In the genomic region with DNA sequence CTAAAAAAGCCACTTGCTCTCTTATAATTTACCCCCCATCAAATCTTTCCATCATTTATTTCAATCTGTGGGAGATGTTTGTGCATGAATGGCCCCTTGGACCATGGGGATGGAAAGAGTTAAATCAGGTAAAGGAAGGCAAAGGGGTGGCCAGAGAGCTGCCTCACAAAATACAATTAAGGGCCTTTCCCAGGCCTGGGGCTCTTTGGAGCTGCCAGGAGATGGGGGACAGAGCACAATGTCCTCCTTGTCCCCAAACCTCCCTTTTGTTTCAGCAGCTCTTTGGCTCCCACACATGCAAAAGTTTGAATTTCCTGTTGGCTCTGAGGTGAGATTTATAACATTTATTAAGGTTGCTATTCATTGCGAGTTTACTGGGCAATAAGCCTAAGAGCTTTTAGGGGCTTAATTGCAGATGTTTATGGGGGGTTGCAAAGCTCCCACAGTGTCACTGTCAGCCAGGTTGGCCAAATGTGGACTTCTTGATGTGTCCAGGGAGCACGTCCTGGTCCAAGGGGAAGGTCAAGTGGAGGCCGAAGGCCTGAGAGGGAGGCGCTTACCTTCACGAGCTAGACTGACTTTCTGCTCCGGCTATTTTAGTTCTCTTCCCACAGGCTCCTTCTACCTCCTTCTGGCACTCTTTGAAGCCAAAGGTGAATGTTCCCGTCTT, we compare ENCODE assay signal across 21 mouse cellular contexts.
"Had no signal": no experiment of that assay in that cellular context is flagged by ENCODE, and none has a peak within 500 bp of the region (broad histone marks: within the 10 kb centered on the region; RNA-seq: fewer than 3 reads in every experiment).

No protein-coding gene starts in this region.

- H3K4me1 ChIP-seq: limb, embryonic 15.5 days; midbrain, embryonic 12.5 days; midbrain, embryonic 15.5 days; neural tube, embryonic 12.5 days; neural tube, embryonic 15.5 days; stomach, embryonic 15.5 days had no signal

- H3K4me3 ChIP-seq: layer of hippocampus, adult 2 months; limb, embryonic 15.5 days; midbrain, embryonic 12.5 days; midbrain, embryonic 15.5 days; neural tube, embryonic 12.5 days; neural tube, embryonic 15.5 days; stomach, embryonic 15.5 days had no signal

- DNase-seq: kidney, adult 9 months; kidney, postnatal 14 days; layer of hippocampus, adult 9-11 months; liver, postnatal 0 days; lung, embryonic 14.5 days; right cerebral cortex, adult 18-20 months; right cerebral cortex, postnatal 14 days; spleen, adult 18-20 months; thymus, postnatal 36 days had no signal

- H3K9ac ChIP-seq: limb, embryonic 15.5 days; liver, embryonic 14.5 days; liver, postnatal 0 days; lung, embryonic 14.5 days; midbrain, embryonic 12.5 days; midbrain, embryonic 15.5 days; neural tube, embryonic 12.5 days; neural tube, embryonic 15.5 days; stomach, embryonic 15.5 days had no signal

- H3K27ac ChIP-seq: layer of hippocampus, adult 2 months; limb, embryonic 15.5 days; liver, embryonic 14.5 days; macrophage; midbrain, embryonic 12.5 days; midbrain, embryonic 15.5 days; neural tube, embryonic 12.5 days; neural tube, embryonic 15.5 days; stomach, embryonic 15.5 days had no signal

- H3K27me3 ChIP-seq: limb, embryonic 15.5 days; midbrain, embryonic 12.5 days; midbrain, embryonic 15.5 days; neural tube, embryonic 12.5 days; neural tube, embryonic 15.5 days; stomach, embryonic 15.5 days had no signal

- ATAC-seq: intestine, postnatal 0 days; liver, postnatal 0 days; lung, postnatal 0 days; midbrain, embryonic 15.5 days had no signal

- H3K36me3 ChIP-seq: limb, embryonic 15.5 days; midbrain, embryonic 12.5 days; midbrain, embryonic 15.5 days; neural tube, embryonic 12.5 days; neural tube, embryonic 15.5 days; stomach, embryonic 15.5 days had no signal

- H3K9me3 ChIP-seq: limb, embryonic 15.5 days; midbrain, embryonic 12.5 days; midbrain, embryonic 15.5 days; neural tube, embryonic 12.5 days; neural tube, embryonic 15.5 days; stomach, embryonic 15.5 days had no signal

- H3K4me2 ChIP-seq: limb, embryonic 15.5 days; liver, embryonic 11.5 days; lung, embryonic 14.5 days; midbrain, embryonic 12.5 days; midbrain, embryonic 15.5 days; neural tube, embryonic 12.5 days; neural tube, embryonic 15.5 days; stomach, embryonic 15.5 days had no signal
